Mouse (Mus musculus): ENCODE results near the gene Gm13420. TPM values are rescaled to one million over a fixed set of nuclear protein-coding genes. Genes with fewer than 3 reads are reported as not detected.

Gm13420 gene
- total RNA-seq, 2 experiments from 2014 or later: not detected

DNA sequence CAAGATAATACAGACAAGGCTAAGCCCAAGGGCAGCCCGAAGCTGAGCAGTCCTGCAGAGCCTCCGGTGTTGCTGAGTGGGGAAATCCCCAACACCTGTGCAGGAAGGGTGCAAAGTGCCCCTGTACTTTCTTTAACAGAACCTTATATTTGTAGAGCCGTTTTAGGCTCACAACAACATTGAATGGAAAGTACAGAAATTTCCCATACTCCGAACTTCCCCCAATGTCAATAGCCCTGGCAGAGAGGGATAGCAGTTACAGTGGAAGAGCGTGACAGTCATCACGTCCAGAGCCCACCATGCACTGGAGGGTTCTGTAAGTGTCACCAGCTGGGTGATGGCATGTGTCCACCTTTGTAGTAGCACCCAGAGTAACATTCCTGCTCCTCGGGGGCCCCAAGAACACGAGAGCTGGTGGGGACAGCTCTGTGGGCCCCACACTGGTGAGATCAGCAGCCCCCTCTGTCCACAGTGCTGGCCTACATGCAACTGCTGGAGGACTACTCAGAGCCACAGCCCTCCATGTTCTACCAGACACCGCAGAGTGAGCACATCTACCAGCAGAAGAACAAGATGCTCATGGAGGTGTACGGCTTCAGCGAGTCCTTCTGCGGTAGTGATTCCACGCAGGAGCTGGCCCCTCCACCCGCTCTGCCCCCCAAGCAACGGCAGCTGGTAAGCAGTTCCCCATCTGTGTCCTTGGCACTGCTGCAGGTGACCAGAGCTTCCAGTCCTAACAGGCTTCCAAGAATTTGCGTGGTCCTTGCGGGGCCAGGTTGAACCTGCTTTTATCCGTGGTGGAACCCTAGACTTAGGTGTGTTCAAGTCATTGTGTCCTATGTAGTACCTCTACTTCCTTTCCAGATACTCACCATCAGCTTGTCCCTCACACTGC is 44.5 kb downstream of the Gm13420 start:
- intact Hi-C loops (cut with DNase I): loop anchor here (5.0 kb wide), 1 partner anchor 35 kb away; no protein-coding TSS in a partner anchor
- Histone ChIP-seq H3K27ac (no peak overlapping the region), H3K4me3 (no peak overlapping the region)
- no peak for DNase-seq
- TF ChIP-seq CTCF (IDR thresholded peaks at IDR 0.05): no peak

DNA sequence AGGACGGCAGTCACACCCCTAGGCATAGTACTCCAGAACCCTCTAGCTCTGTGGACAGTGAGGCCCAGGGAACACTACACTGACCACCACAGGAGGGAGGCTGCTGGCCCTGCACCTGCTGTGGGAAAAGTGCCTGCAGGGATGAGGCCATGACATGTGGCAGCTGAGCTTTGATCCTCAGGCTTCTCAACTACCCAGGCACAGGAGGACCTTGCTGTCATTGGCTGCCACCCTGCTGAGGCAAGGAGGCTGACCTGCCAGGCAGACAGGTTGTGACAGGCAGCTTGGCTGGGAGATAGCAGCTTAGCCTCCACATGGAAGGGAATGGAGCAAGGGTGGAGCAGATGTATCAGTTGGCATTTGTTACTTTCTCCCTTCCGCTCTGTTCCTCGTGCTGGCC is 46.0 kb downstream of the Gm13420 start:
- intact Hi-C loops (cut with DNase I): loop anchor here (5.0 kb wide), 1 partner anchor 33 kb away; no protein-coding TSS in a partner anchor
- no peak overlapping the region for H3K4me3 ChIP-seq
- peak; percentile 87 for DNase-seq

DNA sequence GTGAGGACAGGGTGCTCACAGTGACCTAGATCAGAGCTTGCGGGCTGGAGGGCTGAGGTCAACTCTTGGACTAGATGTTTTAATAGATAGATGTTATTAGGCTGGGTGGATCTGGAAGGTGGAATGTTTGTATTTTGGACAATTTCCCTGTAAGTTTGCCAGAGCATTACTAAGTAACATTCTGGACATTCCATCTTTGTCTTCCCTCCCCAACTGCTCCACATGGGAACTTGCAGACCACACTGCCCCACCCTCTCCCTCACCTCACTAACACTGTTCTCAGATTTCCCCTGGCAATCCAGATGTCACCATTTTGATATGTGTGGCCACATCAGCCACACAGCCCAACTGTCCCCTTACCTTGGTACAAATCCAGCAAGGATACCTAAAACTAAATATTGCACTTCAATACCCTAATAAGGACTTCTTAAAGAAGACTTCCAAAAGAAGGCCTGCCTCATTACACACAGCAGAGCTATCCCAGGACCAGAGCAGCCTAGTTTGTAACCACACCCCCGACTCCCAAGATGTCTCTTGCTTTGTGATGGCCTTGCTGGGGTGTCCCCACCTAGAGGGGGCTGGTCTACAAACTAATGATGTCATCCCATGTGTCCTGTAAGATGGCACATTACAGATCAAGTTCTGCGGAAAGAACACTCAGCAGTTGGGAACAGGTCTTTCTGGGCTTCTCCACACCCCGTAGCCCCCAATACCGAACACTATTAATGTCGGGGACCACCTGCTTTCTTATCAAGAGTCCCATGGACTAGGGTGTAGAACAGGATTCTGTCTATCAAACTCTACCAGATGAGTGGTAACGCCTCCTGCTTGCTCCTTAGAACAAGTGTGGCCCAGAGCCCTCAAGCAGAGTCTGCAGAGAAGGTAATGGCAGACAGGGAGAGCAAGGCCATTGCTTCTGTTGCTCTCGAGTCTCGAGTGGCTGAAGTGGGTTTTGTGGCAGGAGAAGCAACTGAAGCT is 48.1 kb downstream of the Gm13420 start:
- Histone ChIP-seq H3K4me3 (no peak overlapping the region), H3K27ac (peak overlapping the region; percentile 78)
- peak; percentile 48 for DNase-seq
- no peak for TF ChIP-seq CTCF (IDR thresholded peaks at IDR 0.05)
- intact Hi-C loops (cut with DNase I): no loop called here

More for the DNA sequence above, 46.0 kb downstream of the Gm13420 start:
- peak overlapping the region; percentile 78 for H3K27ac ChIP-seq
- TF ChIP-seq CTCF (IDR thresholded peaks at IDR 0.05): peak; percentile 20

DNA sequence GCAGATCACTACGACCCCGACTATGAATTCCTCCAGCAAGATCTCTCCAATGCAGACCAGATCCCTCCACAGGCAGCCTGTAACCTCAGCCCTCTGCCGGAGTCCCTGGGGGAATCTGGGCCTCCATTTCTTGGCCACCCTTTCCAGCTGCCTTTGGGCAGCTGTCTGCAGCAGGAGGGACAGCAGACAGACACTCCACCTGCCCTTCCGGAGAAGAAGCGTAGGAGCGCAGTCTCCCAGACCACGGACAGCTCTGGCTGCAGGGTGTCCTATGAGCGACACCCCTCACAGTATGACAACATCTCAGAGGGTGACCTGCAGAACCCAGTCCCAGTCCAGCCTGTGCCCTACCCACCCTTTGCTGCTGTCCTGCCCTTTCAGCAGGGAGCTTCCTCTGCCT is 49.3 kb downstream of the Gm13420 start:
- H3K27ac ChIP-seq: peak overlapping the region; percentile 78
- H3K4me3 ChIP-seq: no peak overlapping the region
- TF ChIP-seq CTCF (IDR thresholded peaks at IDR 0.05): no peak
- DNase-seq: peak; percentile 49
- intact Hi-C loops (cut with DNase I): no loop called here

DNA sequence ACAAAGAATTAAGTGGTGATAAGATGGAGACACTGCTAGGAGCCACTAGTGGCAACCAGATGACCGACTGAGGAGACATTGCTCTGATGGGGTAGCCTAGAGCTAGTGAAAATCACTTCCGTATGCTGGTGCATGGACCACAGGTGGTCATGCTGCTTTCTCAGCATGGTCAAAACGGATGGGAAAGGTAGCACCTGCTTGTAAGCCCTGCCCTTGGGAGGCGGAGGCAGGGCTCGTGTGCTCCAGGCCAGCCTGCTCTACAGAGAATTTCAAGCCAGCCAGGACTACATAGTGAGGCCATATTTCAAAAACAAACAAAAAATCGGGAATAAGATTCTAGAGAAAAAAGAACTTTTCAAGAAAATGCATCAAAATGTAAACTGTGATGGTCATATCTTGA is 50.1 kb downstream of the Gm13420 start:
- no peak overlapping the region for H3K27ac ChIP-seq
- intact Hi-C loops (cut with DNase I): no loop called here
- DNase-seq: no peak
- no peak overlapping the region for H3K4me3 ChIP-seq
- TF ChIP-seq CTCF (IDR thresholded peaks at IDR 0.05): no peak

DNA sequence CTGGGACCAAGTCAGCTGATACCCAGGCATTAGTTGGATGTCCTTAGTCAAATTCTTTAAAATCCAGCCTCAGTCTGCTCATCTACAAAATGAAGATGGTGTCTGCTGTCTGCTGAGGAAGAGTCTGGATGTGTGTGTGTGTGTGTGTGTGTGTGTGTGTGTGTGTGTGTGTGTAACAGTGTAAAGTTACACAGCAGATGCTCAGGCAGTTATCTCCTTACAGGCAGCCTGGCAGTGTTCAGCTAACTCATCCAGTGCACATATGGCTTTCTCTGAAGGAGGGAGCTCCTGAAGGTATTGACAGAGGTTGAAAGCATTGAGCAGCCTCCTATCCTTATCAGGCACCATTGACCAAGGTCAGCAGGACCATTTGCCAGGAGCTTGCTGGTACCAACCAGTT is 50.6 kb downstream of the Gm13420 start:
- no peak for TF ChIP-seq CTCF (IDR thresholded peaks at IDR 0.05)
- intact Hi-C loops (cut with DNase I): no loop called here
- DNase-seq: no peak

DNA sequence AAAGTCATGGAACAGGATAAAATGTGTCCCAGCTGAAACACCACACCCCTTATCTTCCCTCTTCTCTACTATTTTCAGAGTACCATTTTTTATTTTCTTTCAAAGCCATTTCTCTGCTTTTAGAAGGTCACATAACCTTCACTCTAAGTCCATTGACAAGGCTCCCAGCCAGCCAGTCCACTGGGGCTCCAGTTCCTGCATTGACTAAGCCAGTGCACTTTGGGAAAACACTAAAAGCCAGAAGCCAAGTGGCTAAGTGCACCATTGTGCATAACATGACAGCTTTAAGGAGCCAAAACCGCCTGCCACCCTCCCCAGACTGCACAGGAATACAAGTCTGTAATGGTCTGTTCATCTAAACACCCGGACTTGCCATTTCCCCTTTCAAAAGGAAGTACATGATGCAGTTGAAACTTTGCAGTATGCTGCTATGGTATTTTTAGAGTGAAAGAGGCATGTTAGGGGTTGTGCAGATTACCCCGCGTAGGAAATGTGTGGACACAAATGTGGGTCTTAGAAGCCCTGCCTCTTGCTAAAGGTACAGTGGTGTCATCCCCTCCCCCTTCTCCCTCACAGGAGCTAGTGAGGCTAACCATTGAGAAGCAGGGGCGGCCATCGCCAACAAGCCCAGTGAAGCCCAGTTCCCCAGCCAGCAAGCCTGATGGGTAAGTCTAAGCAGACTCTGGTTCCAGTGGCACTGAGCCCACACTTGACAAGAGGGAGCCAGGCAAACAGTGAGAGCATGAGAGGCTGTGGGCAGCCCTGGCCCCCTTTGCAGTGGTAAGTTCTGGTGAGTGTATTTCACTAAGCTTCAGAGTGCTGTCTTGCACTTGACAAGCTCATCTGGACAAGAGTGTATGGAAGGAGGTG is 52.8 kb downstream of the Gm13420 start:
- no peak for DNase-seq
- no peak overlapping the region for H3K27ac ChIP-seq
- no peak overlapping the region for H3K4me3 ChIP-seq
- no peak for TF ChIP-seq CTCF (IDR thresholded peaks at IDR 0.05)
- intact Hi-C loops (cut with DNase I): no loop called here

More for the DNA sequence above, 50.6 kb downstream of the Gm13420 start:
- Histone ChIP-seq H3K4me3 (no peak overlapping the region), H3K27ac (no peak overlapping the region)

DNA sequence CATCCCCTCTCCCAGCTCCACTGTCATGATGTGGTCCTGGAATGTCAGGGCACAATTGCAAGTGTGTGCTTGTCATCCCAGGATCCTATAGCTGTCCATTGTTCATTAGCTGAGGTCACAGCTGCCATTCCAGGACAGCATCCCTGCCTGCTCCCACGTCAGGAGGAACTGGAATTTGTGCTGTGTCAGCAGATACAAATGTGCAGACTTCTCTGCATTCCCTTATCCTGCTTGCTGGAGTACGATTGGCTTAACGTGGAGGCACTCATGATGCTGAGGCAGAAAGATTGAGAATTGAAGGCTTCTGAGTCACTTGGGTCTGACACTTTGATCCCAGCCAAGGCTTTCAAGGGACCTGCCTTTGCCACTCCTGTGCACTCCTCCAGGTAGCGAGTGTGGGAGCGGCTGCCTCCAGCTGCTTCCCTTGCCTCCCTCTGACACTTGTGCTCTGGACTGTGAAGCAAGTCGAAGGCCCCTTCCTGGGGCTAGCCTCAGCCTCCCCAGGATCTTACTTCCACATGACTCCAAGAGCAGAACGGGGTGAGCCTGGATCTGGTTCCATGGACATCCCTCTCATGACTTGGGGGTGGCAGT is 55.2 kb downstream of the Gm13420 start:
- Histone ChIP-seq H3K4me3 (no peak overlapping the region), H3K27ac (no peak overlapping the region)
- no peak for DNase-seq
- intact Hi-C loops (cut with DNase I): no loop called here
- no peak for TF ChIP-seq CTCF (IDR thresholded peaks at IDR 0.05)

Other genes with a start within 250 kb of the Gm13420 start
- gene Rapgef1, start 132.0 kb downstream of the Gm13420 start, total RNA-seq (2021): 100 to 1,000 TPM; 135 to 139 TPM
- gene Gm13547, start 7.6 kb upstream of the Gm13420 start, total RNA-seq (2021): not detected
- 1 to 10 TPM; 7.9 to 9.7 TPM for gene Coq4, start 35.8 kb upstream of the Gm13420 start, total RNA-seq (2021)
- 10 to 100 TPM; 28.2 to 29.1 TPM for gene Trub2, start 36.8 kb upstream of the Gm13420 start, total RNA-seq (2021)
- gene Slc27a4, start 50.9 kb upstream of the Gm13420 start, total RNA-seq (2021): 1 to 10 TPM; 6.5 to 9.4 TPM
- 10 to 100 TPM; 29.6 to 31.3 TPM for gene Urm1, start 68.4 kb upstream of the Gm13420 start, total RNA-seq (2021)
- 1 to 10 TPM; 2.2 to 4.6 TPM for gene Cercam, start 117.5 kb upstream of the Gm13420 start, total RNA-seq (2021)
- gene Odf2, start 137.5 kb upstream of the Gm13420 start, total RNA-seq (2021): 10 to 100 TPM; 11.9 to 12.7 TPM
- gene Gle1, start 183.7 kb upstream of the Gm13420 start, total RNA-seq (2021): 10 to 100 TPM; 23.2 to 28.3 TPM
- 10 to 100 TPM; 41.8 to 62.1 TPM for gene Sptan1, start 213.9 kb upstream of the Gm13420 start, total RNA-seq (2021)

Measured in gastrocnemius, adult 2 months (tissue).